Mouse (Mus musculus) spleen, postnatal 14 days (tissue): ENCODE results near the gene Syt7.

Experiments
- DNase-seq, 2 experiments: peaks; one replicate each; pipeline ENCODE4 v3.0.0; 2021 to 2022; ENCODE audit warnings: low spot score in 2 of 2

Syt7 gene

DNA sequence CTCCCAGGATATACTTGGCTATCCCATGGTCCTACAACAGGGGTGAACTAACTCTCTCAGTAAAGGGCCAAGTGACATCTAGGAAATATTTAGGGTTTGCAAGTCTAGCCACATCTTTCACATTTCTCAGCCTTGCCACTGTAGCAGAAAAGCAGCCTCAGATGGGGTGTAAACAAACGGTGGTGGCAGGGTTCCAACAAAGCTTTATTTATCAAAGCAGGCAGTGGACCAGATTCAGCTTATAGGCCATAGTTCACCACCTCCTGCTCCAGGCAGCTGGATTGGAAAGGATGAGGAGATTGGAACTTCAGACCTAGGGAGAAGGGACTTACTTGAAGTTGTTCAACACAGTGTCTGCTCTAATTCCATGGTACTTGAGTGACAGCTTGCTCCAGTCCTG is 35.9 kb downstream of the Syt7 start:
- DNase-seq, result no peak

DNA sequence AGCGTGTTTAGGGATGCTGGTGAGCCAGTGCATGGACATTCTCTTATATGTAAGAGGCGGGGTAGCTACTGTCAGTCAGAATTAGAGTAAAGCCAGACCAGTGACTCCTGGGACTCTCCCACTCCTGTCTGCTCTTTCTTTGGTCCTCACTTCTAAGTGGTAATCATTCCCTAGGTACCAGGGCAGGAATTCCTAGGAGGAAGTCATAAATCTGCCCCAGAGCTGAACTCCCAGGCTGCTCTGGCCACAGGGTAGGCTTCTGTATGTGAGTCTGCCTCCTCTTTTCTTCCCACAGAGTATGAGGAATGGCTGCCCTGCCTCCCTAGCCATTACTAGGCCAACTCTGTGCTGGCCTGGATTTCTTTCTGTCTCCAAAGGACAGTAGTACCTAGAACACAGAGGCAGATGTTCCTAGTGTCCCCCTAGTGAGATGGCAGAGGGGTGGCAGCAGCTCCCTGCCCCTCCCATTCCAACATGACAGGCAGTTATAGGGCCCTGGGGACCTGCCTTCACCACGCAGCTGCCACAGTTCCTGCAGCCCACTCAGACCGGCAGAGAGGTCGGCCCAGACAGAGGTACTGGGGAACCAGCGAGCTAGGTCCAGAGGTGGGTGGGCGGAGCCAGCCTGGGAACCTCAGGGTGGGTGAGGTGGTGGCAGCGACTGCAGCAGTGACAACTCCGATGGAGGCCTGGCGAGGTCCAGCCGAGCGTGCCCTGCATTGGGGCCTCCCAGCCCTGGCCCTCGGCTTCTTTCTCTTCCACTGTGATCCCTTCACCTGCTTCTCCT is 36.8 kb downstream of the Syt7 start:
- no peak for DNase-seq

DNA sequence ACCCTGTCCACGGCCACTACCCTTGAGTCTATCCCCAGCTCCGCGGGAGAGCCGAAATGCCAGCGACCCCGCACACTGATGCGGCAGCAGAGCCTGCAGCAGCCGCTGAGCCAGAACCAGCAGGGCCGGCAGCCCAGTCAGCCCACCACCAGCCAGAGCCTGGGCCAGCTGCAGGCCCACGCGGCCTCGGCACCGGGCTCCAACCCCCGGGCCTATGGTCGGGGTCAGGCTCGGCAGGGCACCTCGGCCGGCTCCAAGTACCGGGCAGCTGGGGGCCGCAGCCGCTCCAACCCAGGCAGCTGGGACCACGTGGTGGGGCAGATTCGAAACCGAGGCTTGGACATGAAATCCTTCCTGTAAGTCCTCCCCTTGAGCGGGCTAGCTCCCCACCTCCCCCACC is 37.4 kb downstream of the Syt7 start:
- no peak for DNase-seq

DNA sequence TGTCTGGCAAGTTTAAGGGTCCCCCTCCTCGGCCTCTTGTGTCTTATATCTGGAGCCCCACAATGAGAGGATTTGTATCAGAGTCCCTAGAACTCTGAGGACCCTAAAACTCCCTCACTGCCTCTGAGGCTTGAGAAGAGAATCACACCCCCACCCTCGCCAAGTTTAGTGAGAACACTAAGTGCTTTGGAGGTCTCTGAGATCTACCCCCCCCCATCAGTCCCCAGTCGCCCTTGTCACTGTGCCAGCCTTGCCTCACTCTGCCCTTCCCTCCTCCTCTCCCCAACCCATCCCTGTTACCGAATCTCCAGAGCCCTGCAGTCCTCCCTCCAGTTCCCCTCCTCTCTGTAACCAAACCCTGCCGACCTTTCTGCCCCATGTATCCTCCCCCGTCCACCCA is 37.9 kb downstream of the Syt7 start:
- DNase-seq, result no peak

DNA sequence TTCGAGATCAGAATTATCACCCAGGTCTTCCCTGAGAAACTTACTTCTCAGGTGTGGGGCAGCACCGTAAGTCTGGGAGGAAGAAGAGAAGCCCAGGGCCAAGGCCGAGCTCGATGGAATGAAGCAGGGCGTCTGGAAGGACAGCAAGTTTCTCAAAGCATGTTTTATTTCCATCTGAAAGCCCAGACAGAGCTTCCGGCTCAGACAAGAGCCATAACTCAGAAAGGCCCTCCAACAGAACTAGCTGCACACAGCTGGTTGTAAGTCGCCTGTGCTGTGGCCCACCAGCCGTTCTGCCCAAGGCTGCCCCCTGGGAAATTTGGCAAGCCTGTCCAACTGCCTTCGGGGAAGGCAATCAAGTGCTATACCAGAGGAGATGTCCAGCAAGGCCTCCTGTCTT is 38.5 kb downstream of the Syt7 start:
- no peak for DNase-seq

DNA sequence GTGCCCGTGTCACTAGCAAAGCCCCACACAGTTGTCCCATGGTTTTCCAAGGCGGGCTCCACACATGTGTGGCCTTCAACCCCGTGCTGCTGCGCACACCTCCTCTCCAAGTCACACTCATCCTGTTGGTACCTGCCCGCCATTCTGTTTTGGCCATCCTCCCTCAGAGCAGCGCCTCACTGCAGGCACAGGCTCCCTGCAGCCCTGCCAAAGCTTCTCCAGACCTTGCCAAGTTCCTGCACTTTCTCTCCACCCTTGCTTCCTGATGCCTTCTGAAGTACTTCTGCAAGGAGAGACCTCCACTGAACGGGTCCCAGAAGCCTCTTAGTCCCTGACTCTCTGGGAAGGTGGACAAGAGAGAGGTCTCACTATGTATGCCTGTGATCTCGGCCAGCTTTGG is 40.5 kb downstream of the Syt7 start:
- DNase-seq, result no peak

DNA sequence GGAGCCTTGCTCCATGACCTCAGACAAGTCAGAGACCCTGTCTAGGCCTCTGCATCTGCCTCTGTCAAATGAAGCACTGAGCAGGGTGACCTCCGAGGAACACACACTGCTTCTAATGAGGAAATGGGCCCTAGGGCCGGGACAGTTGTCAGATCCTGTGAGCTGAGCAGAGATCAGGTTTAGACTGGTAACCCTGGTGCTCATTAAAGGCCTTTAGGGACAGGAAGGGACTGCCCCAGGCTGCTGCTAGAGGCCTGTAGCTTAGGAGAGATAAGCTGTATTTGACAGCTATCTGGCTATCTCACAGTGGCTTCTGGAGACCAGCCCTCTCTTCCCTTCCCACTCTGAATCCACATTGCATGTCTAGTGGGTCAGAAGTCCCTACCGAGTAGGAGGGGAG is 42.5 kb downstream of the Syt7 start:
- no peak for DNase-seq

DNA sequence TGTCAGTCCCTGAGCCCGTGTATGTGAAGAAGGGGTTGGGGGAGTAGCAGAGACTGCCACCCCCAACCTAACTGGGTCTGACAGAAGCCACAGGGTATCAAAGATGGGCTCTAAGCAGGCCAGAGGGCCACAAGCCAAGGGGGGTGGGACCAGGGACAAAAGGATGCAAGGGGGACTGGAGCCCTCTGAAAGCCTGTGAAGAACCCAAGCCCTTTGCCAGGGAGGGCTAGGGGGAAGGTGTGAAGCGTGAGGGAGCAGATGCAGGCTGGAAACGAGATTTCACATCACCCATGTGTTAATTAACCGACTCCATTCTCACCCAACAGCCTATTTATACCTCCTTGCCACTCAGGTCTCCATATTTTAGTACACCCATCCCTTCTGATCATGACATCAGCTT is 43.0 kb downstream of the Syt7 start:
- no peak for DNase-seq

DNA sequence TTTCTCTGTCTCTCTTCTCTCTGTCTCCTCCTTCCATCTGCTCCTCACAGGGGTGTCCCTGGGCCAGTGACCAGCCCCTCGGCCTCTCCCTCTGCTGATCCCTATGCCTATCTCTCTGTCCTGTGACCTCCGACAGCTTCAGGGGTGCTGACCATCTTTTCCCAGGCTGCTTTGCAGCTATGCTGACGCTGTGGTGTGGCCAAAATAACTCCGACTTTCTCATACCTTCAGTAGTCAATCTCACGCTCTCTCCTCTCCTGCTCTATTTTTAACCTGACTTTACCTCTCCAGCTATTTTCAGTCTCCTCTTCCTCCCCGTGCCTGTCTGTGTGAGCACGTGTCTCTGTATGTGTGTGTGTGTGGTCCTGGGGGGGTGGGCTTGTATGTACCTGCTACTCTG is 44.3 kb downstream of the Syt7 start:
- no peak for DNase-seq

DNA sequence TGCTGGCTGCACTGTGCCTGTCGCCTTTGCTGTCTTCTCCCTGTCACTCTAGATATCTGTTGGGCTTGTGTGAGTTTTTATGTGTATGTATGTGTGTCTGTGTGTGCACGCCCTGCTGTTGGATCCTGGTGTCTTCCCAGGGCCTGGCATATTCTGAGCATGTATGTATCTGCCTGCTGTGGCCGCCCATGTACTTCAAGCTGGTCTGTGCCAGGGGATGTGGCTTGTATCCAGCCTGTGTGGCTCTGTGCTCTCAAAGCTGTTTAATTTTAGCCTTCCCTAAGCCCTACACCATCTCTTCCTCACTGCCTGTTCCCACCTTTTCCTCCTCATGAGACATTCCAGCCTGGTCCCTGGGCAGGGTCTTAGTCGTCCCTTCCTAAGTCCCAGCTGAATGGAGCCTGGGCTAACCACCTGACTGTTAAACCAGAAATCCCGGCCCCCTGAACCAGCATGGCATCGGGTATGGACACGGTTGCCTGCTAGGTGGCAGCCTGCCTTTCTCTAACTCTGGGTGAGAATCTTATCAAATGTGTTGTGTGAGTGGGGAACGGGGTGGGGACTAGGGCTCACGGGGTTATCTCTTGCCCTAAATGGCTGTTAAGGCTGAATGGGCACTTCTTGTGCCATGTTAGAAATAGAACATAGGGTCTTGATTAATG is 45.1 kb downstream of the Syt7 start:
- DNase-seq, result no peak

DNA sequence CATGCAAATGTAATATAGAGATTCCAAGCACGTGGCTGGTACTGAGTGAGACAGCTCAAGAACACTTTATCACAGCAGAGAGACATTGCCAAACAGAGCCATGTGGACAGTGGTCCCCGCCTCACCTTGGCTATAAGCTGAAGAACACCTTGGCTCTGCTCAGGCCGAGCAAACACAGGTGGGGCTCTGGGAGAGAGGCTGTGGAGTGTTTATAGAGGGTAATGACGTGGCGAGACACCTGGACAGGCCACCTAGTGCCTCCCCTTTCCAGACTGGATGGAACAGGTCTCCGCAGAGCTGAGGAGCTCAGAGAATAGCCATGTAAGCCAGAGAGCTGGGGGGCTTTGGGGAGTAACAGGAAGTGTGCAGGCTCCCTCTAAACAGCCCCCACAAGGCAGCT is 46.0 kb downstream of the Syt7 start:
- DNase-seq, result no peak

DNA sequence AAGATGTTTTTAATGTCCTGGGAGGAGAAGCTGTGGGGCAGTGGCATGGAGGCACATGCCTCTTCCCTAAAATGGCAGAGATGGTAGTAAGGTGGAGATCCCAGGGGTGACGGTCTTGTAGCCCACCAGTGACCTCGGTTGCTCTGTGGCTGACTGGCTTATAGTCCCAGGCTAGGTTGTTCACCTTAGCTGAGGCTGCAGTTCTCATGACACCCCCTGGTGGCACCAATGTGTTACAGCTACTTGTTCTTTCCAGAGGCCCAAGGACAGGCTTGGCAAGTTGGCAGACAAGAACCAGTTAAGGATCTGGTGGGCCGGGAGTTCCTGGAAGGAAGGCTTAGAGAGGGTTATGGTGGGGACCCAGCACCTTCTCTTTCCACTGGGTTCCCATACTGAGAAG is 47.0 kb downstream of the Syt7 start:
- peak in 1 of 2 experiments; percentile 37 for DNase-seq

DNA sequence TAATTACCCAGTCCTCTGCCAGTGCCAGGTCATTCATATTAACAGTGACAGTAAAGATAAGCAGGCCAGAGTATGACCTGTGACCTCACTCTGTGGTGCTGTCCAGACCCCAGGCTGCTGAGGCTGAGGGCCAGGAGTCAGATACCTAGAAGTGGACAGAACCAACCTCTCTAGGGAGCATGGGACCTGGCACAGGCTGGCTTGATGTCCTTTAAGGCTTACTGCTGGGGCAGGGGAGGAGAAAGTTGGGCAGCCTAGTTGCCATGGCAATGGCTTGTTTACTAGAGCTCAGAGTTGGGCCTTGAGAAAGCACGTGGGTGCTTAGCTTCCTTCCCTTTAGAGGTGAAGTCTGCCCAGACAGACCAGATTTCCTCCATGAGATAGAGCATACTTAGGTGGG is 47.8 kb downstream of the Syt7 start:
- DNase-seq, result no peak

DNA sequence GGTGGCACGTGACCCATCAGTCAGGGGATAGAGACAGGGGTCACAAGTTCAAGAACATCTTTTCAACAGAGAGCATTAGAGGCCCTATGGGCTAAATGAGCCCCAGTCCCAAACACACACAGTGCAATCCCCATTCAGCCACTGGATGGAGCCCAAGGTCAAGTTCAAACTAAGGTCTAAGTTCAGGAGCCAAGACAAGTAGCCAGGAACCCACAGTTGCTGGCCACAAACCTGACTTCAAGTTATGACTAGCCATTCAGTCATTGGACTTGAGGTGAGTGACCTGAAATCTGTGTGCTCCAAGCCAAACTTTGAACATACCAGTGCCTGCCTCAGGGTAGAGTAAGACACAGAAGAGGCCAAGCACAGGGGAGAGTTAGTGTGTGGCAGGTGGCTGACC is 48.6 kb downstream of the Syt7 start:
- no peak for DNase-seq

DNA sequence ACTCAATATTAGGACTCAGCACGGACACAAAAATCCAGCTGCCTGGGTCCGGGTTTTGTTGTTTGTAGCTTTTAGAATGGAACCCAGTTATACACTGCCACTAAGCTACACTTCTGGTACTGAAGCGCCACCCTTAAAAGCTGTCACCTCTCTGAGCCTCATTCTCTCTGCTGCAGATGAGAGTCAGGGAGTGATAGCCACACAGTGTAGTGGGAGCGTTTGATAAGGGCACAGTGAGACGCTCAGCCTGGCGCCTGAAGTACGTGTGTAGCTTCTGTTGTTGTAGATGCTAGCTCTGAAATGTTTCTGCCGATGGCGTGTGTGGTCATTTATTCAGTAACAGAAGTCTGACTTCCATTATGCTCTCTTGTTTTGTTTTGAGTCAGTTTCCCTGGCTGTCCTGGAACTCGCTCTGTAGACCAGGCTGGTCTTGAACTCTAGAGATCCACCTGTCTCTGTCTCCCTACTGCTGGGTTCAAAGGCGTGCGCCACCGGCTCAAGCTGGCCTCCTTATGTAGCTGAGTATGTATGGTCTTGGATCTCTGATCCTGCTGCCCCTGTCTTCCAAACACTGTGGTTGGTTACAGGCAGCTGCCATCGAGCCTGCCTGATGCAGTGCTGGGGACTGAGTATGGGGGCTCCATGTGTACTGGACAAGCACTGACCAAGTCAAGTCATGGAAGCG is 55.9 kb downstream of the Syt7 start:
- no peak for DNase-seq

DNA sequence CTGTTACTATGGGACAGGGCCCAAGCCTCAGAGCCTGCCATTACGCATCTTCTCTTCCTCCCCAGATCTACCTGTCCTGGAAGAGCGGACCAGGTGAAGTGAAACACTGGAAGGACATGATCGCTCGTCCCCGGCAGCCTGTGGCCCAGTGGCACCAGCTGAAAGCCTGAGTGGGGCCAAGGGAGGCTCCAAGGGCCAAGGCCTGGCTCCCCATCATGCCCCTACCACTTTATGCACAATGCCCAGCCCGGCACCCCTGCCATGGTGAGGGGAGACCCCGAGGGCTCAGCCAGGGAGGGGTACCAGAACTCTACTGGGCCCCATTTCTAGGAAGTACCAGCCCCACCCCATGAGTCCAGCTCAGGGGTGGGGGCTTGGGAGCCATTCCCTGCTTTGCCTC is 59.4 kb downstream of the Syt7 start:
- DNase-seq, result no peak

DNA sequence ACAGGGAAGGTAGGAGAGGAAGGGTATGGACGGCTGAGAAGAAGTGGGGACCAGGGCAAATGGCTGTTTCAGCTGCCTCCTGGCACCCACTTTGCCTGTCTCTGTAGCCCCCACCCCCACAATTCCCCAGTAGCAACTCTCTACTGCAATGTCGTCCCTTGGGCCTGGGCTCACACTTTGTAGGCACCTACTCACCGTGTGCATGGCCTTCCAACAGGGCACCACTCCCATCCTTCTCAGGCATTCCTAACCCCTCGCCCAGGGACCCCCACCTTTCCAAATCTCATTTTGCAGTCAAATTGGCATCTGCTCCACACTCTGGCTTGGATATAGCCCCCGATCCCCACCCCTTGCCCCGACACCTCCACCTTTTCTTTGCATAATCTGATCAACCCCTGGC is 60.3 kb downstream of the Syt7 start:
- DNase-seq, result no peak

DNA sequence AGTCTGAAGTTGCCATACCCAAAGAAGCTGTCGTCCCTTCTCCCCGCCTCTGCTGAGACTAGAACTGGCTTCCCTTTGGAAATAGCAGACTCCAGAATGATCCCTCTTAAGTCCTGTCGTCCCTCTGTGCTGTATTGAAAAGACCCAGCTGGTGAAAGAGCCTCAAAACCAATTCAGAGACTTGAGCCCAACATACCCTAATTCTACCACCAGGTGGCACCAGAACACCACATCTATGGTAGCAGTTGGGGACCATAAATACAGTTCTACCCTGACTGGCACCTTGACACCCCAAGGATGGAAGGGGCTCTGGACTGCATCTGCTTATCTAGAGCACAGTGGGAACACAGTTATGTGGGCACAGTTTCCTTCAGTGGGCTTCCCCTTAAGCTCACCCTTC is 60.8 kb downstream of the Syt7 start:
- DNase-seq, result peak in 1 of 2 experiments; percentile 66

DNA sequence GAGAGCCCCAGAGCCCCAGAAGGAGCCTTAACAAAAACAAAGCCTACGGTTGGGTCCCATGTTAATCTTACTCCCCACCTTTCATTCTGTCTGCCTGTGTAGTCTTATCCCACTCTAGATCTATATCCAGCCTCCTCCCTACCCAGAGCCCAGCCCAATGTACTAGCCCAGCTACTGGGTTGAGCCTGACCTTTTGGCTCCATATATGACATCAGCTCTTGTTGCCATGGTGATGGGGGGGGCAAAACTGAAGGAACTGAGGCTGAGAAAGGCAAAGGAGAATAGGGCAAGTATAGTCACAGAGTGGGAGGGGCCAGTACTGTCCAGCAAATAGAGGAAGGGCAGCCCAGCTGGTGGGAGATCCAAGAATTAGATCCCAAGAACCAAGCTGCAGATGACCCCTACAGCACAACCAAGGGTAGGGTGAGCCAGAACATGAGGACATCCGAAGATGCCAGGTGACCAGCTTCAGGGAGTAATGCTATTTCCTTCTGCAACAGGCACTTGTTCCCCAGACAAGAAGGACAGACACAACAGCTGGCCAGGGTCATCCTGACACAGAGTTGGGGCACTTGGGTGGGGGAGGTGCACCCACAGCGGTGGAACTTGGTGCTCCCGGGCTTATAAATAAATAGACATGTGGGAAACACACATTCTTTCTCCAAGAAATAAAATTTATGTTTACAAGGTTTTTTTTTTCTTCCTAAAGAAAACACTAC is 66.0 kb downstream of the Syt7 start:
- DNase-seq, result no peak

DNA sequence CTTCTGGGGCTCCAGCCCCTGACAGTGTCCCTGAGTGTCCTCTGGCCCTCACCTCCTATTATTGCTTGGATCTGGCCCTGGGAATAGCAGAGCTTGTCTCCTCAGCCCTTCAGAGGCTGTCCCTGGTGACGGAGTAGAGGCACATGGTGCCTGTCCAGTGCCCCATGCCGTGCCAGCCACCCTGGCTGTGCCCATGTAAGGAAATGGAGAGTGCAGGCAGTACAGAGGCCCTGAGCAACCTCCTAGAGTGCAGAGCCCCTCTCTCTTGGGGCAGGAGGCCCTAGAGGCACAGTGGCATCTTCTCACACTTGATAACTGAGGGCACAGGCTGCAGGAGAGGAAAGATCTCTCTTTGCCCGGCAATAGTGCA is 66.5 kb downstream of the Syt7 start:
- no peak for DNase-seq

DNA sequence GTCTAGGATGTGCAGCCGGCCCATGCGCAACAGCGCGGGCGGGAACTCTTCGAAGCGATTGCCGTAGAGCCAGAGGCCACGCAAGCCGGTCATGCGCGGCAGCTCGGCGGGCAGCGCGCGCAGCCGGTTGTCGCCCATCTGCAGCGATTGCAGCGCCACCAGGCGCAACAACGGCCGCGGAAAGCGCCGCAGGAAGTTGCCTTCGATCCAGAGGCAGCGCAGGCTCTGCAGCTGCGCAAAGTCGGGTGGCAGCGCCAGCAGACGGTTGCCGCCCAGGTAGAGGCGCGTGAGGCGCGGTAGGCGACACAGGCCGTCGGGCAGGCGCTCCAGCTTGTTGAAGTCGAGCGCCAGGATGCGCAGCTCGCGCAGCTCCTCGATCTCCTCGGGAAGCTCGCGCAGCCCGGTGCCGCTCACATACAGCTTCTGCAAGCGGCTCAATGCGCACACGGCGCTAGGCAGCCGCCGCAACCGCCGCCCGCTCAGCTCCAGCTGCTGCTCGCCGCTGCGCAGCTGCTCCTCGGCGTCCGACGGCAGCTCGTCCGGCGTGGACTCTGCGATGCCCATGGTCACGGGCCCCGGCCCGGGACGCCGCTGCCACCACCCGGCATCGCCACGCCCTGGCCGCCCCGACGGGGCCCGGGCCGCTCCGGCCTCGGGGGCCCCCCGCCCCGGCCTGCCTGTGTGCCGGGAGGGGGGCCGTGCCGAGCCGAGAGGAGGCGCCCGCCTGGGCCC is 68.0 kb downstream of the Syt7 start, which contains the start of gene Lrrc10b:
Gene Lrrc10b (minus strand): TSS at position 722 of the 732 bp plus-strand sequence.
- DNase-seq, result peak; percentile 14 to 33

DNA sequence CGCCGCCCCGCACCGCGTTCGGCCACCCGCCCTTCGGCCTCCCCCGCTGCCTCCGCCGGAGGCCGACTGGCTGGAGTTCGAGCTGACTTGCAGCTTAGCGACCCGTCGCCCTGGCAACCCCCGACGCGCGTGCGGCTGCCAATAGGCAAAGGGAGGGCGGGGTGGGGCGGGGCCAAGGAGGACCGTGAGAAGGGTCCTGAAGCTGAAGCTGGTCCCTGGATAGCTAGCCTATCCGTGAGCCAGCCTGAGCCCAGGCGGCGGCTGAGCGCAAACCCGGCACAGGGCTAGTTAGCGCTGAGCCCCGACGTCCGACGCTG is 68.6 kb downstream of the Syt7 start:
- DNase-seq, result peak in 1 of 2 experiments; percentile 11
